Mouse (Mus musculus): ENCODE results near the gene Prdm10.

Prdm10 gene

DNA sequence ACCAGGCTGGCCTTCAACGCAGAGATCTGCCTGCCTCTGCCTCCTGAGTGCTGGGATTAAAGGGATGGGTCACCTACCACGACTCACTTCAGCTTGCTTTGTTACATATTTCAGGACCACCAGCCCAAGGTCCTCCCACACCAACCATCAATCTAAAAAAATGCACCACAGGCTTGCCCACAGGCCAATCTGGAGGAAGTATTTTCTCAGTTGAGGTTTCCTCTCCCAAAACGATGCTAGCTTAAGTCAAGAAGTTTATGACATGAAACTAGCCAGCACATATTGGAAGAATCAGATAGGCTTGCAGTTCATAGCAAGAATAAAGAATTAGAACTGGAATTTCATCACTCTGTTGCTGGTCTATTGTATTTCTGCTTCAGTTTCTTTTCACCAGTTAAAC is 24.0 kb downstream of the Prdm10 start:
- no peak for DNase-seq (ENCODE audit: low read depth, low spot score)

DNA sequence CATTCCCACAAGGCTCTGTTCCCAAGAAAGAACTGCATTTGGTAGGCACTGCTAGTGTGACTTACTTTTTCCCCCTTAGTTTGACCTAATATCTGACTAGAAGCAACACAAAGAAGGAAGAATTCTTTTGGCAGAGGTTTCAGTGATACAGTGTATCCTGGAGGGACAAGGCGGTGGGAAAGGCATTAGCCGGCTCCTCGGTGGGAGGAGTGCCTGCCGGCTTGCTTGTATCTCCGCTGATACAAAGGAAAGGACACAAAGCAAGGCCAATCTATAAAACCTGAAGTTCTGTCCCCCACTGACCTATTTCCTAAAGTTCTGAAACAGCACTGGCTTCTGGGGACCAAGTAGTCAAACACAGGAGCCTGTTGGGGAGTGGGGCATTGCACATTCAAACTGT is 24.8 kb downstream of the Prdm10 start:
- DNase-seq (ENCODE audit: low read depth, low spot score): no peak

DNA sequence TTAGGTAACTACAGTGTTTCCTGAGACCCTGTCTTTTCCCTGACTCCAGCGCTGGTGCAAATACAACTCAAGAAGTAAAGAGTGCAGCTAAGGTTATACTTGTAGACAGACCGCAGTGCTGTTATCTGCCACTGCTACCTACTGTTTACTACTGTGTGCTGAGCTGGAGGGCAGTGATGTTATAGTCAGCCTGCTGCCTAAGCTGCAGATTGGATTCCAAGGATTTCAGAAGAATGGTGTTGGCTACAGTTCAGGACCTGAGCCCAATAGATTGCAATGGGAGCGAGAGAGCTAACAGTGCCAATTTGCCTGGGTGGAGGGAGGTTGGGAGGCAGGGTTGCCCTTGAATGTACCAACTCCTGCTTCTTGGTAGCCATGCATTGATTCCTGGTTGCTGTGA is 25.5 kb downstream of the Prdm10 start:
- DNase-seq (ENCODE audit: low read depth, low spot score): no peak

DNA sequence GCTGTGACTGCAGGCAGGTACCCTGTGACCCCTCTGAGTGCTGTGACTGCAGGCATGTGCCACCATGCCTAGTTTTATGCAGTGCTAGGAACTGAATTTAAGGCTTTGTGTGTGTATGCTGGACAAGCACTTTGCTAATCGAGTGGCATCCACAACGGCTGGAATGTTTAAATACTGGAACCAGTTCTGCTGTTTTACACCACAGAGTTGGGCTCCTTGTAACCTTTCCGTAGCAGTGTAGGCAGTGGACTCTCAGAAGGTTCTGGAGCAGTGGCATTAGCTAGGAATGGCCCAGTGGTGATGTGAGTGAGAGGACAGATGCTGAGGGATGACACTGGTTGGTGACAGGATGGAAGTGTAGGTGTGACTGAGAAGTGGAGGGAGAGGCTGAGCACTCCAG is 26.9 kb downstream of the Prdm10 start:
- no peak for DNase-seq (ENCODE audit: low read depth, low spot score)

DNA sequence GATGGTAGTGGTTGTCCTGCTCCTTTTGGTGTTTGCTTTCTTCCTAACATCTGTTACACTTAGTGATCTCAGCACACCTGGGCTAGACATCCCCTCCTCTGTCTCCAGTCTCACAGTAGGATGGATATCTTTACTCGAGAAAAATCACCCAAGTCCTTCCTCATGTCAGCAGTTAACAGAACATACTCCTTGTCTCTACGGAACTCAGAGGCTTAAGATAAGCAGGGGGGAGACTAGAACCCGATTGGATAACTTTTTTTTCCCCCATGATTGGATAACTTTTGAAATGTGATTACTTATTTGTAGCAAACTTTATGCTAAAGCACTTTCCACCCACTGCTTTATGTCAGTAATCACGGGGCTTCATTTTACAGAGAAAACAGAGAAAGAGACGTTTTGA is 28.7 kb downstream of the Prdm10 start:
- no peak for DNase-seq (ENCODE audit: low read depth, low spot score)

- DNase-seq (ENCODE audit: low read depth, low spot score): no peak
These were observed 30.3 kb downstream of the Prdm10 start for GRCm38 (mm10) chr9:31310662-31311061.

DNA sequence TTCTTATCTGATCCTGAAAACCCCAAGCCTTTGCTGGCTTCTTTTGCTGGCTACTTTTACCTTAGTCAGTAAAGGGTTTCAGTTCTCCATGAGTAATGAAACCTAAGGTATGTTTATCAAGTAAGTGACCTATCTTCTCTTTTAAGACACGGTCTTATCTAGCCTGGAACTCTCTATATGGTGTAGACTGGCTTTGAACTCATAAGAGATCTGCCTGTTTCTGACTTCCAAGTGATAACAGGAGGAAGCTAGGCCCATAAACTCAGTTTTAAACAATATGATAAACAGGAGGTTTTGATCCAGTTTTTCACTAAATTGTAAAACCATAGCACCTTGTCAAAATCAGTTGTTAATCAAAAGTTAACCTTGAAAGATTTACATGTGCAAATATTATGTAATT is 33.5 kb downstream of the Prdm10 start:
- DNase-seq (ENCODE audit: low read depth, low spot score): no peak

GRCm38 (mm10) chr9:31315983-31316382 is 35.6 kb downstream of the Prdm10 start:
- DNase-seq (ENCODE audit: low read depth, low spot score): no peak

DNA sequence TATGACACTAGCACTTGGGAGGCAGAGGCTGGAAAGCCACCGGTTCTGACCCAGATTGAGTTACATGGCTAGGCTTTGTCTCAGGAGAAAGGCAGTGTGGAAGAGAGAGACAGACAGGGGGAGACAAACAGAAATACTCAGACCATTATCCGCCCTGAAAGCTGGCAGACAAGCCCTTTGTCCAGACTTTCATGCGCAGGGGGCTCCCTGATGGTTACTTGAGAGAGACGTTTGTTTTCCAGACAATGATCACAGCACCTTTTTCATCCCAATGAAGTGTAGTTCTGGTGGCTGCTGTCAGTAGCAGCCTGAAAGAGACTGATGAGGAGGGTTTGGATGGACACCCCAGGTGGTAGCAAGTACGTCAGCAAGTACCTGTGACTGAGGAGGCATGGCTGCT is 38.6 kb downstream of the Prdm10 start:
- DNase-seq (ENCODE audit: low read depth, low spot score): no peak

GRCm38 (mm10) chr9:31320734-31321133 is 40.4 kb downstream of the Prdm10 start:
- no peak for DNase-seq (ENCODE audit: low read depth, low spot score)

DNA sequence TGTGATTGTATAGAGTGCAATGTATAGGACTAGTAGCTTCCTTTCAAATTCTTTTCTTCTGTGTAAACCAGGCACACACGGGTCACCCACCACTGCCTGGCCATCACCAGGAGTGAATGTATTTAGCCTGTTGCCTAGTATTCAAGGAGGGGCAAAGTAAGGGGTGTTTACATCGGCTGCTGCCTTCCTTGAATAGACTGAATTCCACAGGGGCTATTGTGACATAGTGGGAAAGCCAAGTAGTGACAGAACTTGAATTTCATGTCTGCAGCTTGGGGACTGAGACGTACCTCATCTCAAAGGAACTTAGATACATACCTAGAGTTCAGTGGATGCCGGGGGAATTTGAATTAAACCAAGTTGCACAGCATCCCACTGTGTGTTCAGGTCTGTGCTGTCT is 41.2 kb downstream of the Prdm10 start:
- DNase-seq (ENCODE audit: low read depth, low spot score): no peak

- no peak for DNase-seq (ENCODE audit: low read depth, low spot score)
These were observed 41.8 kb downstream of the Prdm10 start for GRCm38 (mm10) chr9:31322090-31322489.

- DNase-seq (ENCODE audit: low read depth, low spot score): no peak
These were observed 50.5 kb downstream of the Prdm10 start for GRCm38 (mm10) chr9:31330816-31331215.

- DNase-seq (ENCODE audit: low read depth, low spot score): no peak
These were observed 50.9 kb downstream of the Prdm10 start for GRCm38 (mm10) chr9:31331246-31331645.

- DNase-seq (ENCODE audit: low read depth, low spot score): no peak
These were observed 51.6 kb downstream of the Prdm10 start for GRCm38 (mm10) chr9:31331906-31332305.

DNA sequence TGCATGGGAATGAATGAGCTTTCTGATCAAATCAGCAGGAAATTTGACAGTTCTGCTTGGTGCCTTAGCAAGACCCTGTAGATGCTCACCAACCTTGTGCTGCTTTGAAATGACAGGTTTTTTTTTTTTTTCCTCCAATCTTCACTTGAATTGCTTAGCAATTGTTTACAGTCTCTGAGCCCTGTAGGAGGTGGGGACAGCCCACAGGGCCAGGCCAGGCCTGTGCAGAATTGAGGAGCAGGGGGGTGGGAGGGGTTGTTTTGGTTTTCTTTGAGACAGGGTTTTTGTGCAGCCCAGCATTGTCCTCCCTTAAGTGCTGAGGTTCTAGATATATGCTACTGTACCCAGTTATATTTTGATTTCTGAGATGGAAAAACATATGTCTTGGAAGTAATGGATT is 52.5 kb downstream of the Prdm10 start:
- no peak for DNase-seq (ENCODE audit: low read depth, low spot score)

- DNase-seq (ENCODE audit: low read depth, low spot score): no peak
These were observed 54.7 kb downstream of the Prdm10 start for GRCm38 (mm10) chr9:31334991-31335390.

- no peak for DNase-seq (ENCODE audit: low read depth, low spot score)
These were observed 64.0 kb downstream of the Prdm10 start for GRCm38 (mm10) chr9:31344289-31344831.

DNA sequence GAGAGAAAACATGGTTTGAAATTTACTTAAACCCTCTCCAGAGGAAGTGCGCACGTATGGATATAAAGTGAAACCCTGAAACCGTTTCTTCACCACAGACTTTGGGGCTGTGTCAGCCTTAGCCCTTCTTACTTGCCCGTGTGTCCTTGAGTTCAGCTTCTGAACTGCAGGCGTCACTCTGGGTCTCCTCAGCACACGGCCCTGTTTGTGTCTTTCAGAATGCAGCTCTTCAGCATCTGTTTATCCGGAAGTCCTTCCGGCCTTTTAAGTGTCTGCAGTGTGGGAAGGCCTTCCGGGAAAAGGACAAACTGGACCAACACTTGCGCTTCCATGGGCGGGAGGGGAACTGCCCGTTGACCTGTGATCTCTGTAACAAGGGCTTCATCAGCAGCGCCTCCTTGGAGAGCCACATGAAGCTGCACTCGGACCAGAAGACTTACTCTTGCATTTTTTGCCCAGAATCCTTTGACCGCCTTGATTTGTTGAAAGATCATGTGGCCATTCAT is 66.3 kb downstream of the Prdm10 start:
- no peak for DNase-seq (ENCODE audit: low read depth, low spot score)

- DNase-seq (ENCODE audit: low read depth, low spot score): no peak
These were observed 68.1 kb downstream of the Prdm10 start for GRCm38 (mm10) chr9:31348458-31348857.

- peak; percentile 57 for DNase-seq (ENCODE audit: low read depth, low spot score)
These were observed 68.6 kb downstream of the Prdm10 start for GRCm38 (mm10) chr9:31348915-31349314.

- no peak for DNase-seq (ENCODE audit: low read depth, low spot score)
These were observed 72.4 kb downstream of the Prdm10 start for GRCm38 (mm10) chr9:31352716-31353115.

DNA sequence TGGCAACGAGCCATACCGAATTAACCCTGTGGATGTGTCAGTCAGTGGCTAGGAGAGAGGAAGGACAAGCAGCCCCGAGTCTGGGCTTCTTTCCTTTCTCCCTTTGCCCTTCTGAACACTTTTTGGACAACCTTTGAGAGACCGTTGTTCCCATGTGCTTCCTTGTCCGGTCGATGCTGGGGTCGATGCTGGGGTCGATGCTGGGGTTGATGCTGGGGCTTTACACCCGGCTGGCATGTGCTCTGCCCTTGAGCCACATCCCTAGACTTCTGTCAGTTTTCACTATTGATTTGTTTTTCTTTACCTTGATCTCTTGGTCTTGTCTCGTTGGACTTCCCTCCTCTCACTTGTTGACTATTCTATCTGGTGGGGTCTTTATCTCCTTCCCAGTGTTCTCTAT is 73.2 kb downstream of the Prdm10 start:
- DNase-seq (ENCODE audit: low read depth, low spot score): no peak

DNA sequence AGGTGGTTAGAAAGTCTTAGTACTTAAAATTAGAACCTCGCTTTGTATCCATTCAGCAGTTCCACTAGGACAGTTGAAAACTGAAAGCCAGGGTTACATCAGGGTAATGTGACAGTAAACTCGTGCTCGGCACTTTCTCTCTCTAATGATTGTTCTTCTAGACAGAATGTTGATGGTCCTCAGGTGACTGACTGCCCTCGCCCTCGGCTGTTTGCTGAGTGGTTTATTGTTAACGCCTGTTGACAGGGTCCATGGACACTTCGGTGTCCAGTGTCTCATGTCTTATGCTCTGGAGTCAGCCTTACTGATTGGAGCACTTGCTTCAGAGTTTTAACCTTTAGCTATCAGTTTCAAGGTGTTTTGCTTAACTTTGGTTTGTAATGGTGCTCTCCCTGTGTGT is 73.7 kb downstream of the Prdm10 start:
- no peak for DNase-seq (ENCODE audit: low read depth, low spot score)

Measured in forelimb bud, embryonic 11.5 days (tissue).